Mouse (Mus musculus) testis, postnatal 10 days (tissue): Measurements from ENCODE around the gene Tmprss7.

Source experiments
- DNase-seq: peaks from one replicate; pipeline ENCODE4 v3.0.0; 2021; ENCODE audit warnings: low spot score

Gene Tmprss7

GRCm38 (mm10) chr16:45685295-45685694 is 8.2 kb downstream of the Tmprss7 start:
- DNase-seq = no peak

- DNase-seq = peak; percentile 88
Observed at GRCm38 (mm10) chr16:45684815-45685214, 8.6 kb downstream of the Tmprss7 start.

- no peak for DNase-seq
Observed at GRCm38 (mm10) chr16:45676462-45676861, 17.0 kb downstream of the Tmprss7 start.

GRCm38 (mm10) chr16:45670005-45670404 is 23.5 kb downstream of the Tmprss7 start:
- no peak for DNase-seq

- DNase-seq = no peak
Observed at GRCm38 (mm10) chr16:45668178-45668577, 25.3 kb downstream of the Tmprss7 start.

- DNase-seq = no peak
Observed at GRCm38 (mm10) chr16:45666136-45666535, 27.3 kb downstream of the Tmprss7 start.

- no peak for DNase-seq
Observed at GRCm38 (mm10) chr16:45662381-45662780, 31.1 kb downstream of the Tmprss7 start.

- no peak for DNase-seq
Observed at GRCm38 (mm10) chr16:45659596-45659995, 33.9 kb downstream of the Tmprss7 start.

- DNase-seq = no peak
Observed at GRCm38 (mm10) chr16:45658248-45658647, 35.2 kb downstream of the Tmprss7 start.

GRCm38 (mm10) chr16:45657574-45658159 is 35.8 kb downstream of the Tmprss7 start:
- no peak for DNase-seq

- no peak for DNase-seq
Observed at GRCm38 (mm10) chr16:45654465-45654864, 39.0 kb downstream of the Tmprss7 start.

GRCm38 (mm10) chr16:45653934-45654332 is 39.5 kb downstream of the Tmprss7 start, which contains the start of gene BC016579:
BC016579 (minus strand) TSS chr16:45654068.
- peak; percentile 43 for DNase-seq

- DNase-seq = no peak
Observed at GRCm38 (mm10) chr16:45653009-45653933, 40.2 kb downstream of the Tmprss7 start.

- DNase-seq = no peak
Observed at GRCm38 (mm10) chr16:45651497-45651896, 42.0 kb downstream of the Tmprss7 start.

GRCm38 (mm10) chr16:45644380-45644779 is 49.1 kb downstream of the Tmprss7 start:
- no peak for DNase-seq

GRCm38 (mm10) chr16:45643944-45644343 is 49.5 kb downstream of the Tmprss7 start:
- no peak for DNase-seq

- DNase-seq = no peak
Observed at GRCm38 (mm10) chr16:45641301-45641700, 52.2 kb downstream of the Tmprss7 start.

GRCm38 (mm10) chr16:45640070-45640762 is 53.2 kb downstream of the Tmprss7 start:
- DNase-seq = no peak

GRCm38 (mm10) chr16:45635826-45636225 is 57.6 kb downstream of the Tmprss7 start:
- no peak for DNase-seq

- DNase-seq = no peak
Observed at GRCm38 (mm10) chr16:45632420-45632819, 61.0 kb downstream of the Tmprss7 start.

GRCm38 (mm10) chr16:45630347-45630960 is 63.0 kb downstream of the Tmprss7 start:
- peak; percentile 74 for DNase-seq

GRCm38 (mm10) chr16:45629497-45630105 is 63.9 kb downstream of the Tmprss7 start:
- DNase-seq = no peak
